Mouse (Mus musculus): ENCODE data around the gene Ppt1. TPM values are rescaled to one million over a fixed set of nuclear protein-coding genes. Genes with fewer than 3 reads are reported as not detected.
"Not testable (repeated sequence)": the region's sequence is repeated elsewhere in the genome, so short reads cannot be mapped to it uniquely, and the experiment has no call there.

The Ppt1 gene
- polyA plus RNA-seq (2016; fragmentation: Nextera tagmentation; extraction: Ambion mirVana) = 60.0 and 67.5 TPM in 2 replicates

DNA sequence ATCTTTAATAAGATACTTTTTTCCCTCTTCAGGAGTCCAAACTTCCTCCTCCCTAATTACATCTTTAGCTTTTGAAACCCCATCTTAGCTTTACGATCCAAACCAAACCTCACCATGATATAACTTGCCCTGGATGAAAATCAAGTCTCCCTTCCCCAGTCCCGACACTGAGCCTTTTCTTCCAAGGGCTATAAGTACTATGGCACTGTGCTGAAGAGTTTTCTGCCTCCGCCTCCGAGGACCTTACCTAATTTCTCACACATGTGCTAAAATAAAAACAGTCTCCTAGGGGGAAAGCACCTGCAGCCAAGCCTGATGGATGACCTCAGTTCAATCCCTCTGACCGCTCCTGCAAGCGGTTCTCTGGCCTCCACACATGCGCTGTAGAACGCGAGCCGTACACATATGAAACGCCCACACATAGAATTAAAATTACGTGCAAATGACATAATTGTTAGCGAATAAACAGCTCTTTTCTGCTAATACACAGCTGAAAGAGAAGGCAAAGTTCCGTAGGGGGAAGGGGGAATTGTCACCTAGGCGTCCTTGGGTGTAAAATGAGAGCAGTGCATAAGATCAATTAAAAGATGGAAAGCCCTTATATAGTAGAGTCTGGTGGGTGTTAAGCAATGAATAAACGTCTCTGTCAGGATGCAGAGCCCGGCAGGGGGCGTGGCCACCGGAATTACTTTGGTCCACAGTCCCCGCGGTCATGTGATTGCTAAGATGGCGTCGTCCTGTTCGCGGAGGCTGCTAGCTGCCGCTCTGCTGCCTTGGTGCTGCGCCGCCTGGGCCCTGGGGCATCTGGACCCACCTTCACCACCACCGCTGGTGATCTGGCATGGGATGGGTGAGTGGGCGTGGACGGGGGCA, at the start of gene Ppt1:
Gene Ppt1 (plus strand): TSS at position 713 of the 873 bp plus-strand sequence.
- H3K36me3 ChIP-seq = 0 out of 2 replicates have a peak, but pooled peaks cover 2% of the 10 kb centered on the region
- H3K4me2 ChIP-seq = peak within 1 kb of the TSS; percentile 72
- no peaks in the 10 kb centered on the region for H3K9me3 ChIP-seq
- peak; percentile 87 for ATAC-seq (ENCODE audit: insufficient number of reproducible peaks, insufficient read depth, low FRiP score, low TSS enrichment, low read depth)
- H3K9ac ChIP-seq (replicated peaks) = peak within 1 kb of the TSS; percentile 79
- peaks cover 15% of the 10 kb centered on the region for H3K4me1 ChIP-seq (replicated peaks)
- H3K27me3 ChIP-seq = no peaks in the 10 kb centered on the region
- peak within 1 kb of the TSS; percentile 3; the same call in 1 of the 2 replicates for H3K27ac ChIP-seq
- WGBS = 4% methylated on average over 31 of the region's 31 CpGs
- H3K4me3 ChIP-seq (replicated peaks) = peak within 1 kb of the TSS; percentile 74

DNA sequence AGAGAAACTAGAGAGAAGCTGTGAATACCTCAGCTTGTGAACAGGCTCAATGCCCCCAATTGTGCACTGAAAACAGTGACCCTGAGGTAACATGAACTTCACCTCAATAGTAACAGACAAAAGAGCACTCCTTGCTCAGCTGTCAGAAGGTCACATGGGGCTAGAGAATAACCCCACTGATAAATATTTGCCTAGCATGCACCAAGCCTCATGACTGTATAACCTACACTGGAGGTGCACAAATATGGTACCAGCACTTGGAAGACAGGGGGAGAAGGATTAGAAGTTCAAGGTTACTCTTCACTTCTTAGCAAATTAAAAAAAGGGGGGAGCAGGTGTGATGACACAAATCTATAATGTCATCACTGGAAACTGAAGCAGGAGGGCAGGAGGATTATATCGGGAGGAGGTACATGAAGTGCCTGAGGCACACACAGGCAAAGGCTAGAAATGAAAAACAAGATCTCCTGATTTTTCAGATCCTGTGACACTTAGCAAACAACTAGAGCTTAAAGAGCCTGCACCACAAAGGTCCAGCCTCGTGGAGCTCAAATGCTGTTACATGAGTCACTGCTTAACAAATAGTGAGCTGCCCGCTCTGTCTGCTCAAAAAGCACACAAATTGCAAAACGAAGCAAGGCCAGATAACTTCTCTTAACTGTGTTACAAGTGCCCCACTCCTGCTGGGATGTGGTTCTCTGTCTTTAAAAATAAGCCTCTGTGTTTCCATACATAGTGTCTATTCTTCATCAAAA, 46.5 kb upstream of the Ppt1 start:
- H3K4me1 ChIP-seq (replicated peaks) = no peaks in the 10 kb centered on the region
- ATAC-seq (ENCODE audit: insufficient number of reproducible peaks, insufficient read depth, low FRiP score, low TSS enrichment, low read depth) = no peak
- no peak overlapping the region for H3K27ac ChIP-seq
- no peaks in the 10 kb centered on the region for H3K27me3 ChIP-seq
- no peaks in the 10 kb centered on the region for H3K9me3 ChIP-seq
- H3K9ac ChIP-seq (replicated peaks) = no peak overlapping the region
- H3K36me3 ChIP-seq = no peaks in the 10 kb centered on the region
- 70% methylated on average over 4 of the region's 4 CpGs for WGBS
- H3K4me3 ChIP-seq (replicated peaks) = no peak overlapping the region
- no peak overlapping the region for H3K4me2 ChIP-seq

DNA sequence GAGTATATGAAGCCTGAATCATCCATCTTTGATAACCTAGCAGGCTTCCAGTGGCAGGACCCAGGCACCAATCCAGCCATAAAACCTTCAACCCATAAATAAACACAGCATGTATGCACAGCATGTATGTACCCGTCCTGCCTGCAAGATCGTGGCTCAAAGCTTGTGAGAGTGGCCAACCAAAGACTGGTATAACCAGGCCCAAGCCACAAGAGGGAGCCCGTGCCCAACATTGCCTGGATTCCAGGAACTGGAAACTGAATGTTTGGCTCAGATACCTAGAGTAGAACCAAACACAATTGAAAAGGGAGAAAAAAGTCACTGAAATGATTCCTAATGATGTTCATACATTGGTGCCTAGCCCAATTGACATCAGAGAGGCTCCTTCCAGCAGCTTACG, 27.9 kb upstream of the Ppt1 start:
- WGBS = 28% methylated on average over 4 of the region's 4 CpGs
- no peak for ATAC-seq (ENCODE audit: insufficient number of reproducible peaks, insufficient read depth, low FRiP score, low TSS enrichment, low read depth)
- Histone ChIP-seq H3K9me3 (no peaks in the 10 kb centered on the region), H3K4me1 (replicated peaks) (no peaks in the 10 kb centered on the region), H3K9ac (replicated peaks) (no peak overlapping the region), H3K27ac (no peak overlapping the region), H3K36me3 (no peaks in the 10 kb centered on the region), H3K4me2 (no peak overlapping the region), H3K27me3 (no peaks in the 10 kb centered on the region), H3K4me3 (replicated peaks) (no peak overlapping the region)

DNA sequence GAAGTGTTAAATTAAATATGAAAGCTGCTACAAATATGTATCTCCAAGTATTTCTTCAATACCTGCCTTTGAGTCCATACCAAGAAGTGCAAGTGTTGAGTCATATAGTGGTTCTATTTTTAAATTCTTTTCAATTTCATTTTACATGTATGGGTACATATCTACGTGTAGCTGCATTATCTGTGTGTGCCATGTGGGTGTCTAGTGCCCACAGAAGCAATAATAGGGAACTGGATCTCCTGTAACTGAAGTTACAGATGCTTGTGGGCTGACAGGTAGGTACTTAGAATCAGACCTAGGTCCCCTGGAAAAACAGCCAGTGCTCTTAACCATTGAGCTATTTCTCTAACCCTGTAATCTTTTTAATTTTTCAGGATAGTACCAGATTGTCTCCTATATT, 24.9 kb upstream of the Ppt1 start:
- Histone ChIP-seq H3K4me3 (replicated peaks) (no peak overlapping the region), H3K27ac (no peak overlapping the region), H3K27me3 (no peaks in the 10 kb centered on the region), H3K9me3 (no peaks in the 10 kb centered on the region), H3K9ac (replicated peaks) (no peak overlapping the region), H3K4me1 (replicated peaks) (no peaks in the 10 kb centered on the region), H3K36me3 (no peaks in the 10 kb centered on the region), H3K4me2 (no peak overlapping the region)
- no peak for ATAC-seq (ENCODE audit: insufficient number of reproducible peaks, insufficient read depth, low FRiP score, low TSS enrichment, low read depth)
- 73% methylated on average over 1 of the region's 1 CpGs for WGBS

DNA sequence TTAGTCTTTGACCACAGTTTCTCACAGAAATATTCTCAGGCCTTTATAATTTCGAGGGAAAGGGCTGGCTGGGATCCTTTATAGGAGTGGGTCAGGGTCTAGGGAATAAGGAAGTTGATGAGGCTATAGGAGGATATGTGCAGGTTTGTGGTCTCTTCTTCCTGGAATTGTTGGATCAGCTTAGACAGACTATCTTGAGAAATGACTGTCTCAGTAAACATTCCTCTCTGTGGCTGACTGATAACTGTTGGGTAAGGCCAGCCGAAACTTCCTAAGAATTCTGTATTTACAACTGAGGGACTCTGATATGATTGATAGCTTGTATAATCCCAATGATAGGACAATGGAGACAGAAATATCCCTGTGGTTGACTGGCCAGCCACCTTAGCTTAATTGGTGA, 24.2 kb upstream of the Ppt1 start:
- 68% methylated on average over 2 of the region's 2 CpGs for WGBS
- no peak for ATAC-seq (ENCODE audit: insufficient number of reproducible peaks, insufficient read depth, low FRiP score, low TSS enrichment, low read depth)
- H3K9me3 ChIP-seq = no peaks in the 10 kb centered on the region
- H3K27ac ChIP-seq = no peak overlapping the region
- H3K36me3 ChIP-seq = no peaks in the 10 kb centered on the region
- no peaks in the 10 kb centered on the region for H3K27me3 ChIP-seq
- H3K4me1 ChIP-seq (replicated peaks) = no peaks in the 10 kb centered on the region
- H3K4me2 ChIP-seq = no peak overlapping the region
- H3K4me3 ChIP-seq (replicated peaks) = no peak overlapping the region
- H3K9ac ChIP-seq (replicated peaks) = no peak overlapping the region

DNA sequence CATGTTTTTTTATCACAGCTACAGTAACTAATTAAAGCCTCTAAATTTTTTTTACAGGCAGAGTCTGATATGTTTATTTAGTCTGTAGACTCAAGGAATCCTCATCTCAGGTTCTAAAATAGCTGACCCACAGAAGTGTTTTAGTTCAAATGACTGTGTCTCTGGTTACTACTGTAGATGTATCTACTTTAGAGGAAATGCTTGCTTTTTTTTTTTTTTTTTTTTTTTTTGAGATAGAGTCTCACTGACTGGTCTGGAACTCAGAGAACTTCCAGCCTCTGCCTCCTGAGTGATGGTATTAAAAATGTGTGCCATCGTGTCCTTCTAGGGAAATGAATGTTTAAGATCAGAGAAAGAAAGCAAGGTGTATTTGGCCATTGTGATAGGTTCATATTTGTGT, 19.8 kb upstream of the Ppt1 start:
- WGBS = 69% methylated on average over 1 of the region's 1 CpGs
- no peaks in the 10 kb centered on the region for H3K4me1 ChIP-seq (replicated peaks)
- no peak for ATAC-seq (ENCODE audit: insufficient number of reproducible peaks, insufficient read depth, low FRiP score, low TSS enrichment, low read depth)
- no peaks in the 10 kb centered on the region for H3K36me3 ChIP-seq
- no peak overlapping the region for H3K4me2 ChIP-seq
- no peaks in the 10 kb centered on the region for H3K9me3 ChIP-seq
- no peak overlapping the region for H3K9ac ChIP-seq (replicated peaks)
- H3K27me3 ChIP-seq = peaks cover 3% of the 10 kb centered on the region; the same call in 1 of the 2 replicates
- H3K4me3 ChIP-seq (replicated peaks) = no peak overlapping the region
- H3K27ac ChIP-seq = no peak overlapping the region

DNA sequence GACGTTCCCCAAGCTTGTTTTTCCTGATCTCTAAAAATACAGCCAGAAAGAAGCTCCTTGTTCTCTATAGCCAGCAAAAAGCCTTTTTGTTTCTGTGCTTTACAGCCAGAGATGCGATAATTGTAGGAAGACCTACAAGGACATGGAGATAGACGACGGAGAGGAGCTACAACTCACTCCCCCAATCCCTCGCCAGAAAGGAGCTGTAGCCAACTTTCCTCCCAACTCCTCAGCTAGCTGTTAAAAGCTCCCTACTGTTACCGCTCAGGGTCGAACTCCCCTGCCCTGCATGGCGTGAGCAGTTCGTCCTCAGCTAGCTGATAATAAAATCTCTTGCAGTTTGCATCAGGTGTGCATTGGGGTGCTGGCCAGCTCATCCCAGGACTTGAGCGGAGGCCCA, 15.1 kb upstream of the Ppt1 start:
- H3K27ac ChIP-seq; H3K4me2 ChIP-seq; H3K4me1 ChIP-seq (replicated peaks); H3K9ac ChIP-seq (replicated peaks); H3K27me3 ChIP-seq; ATAC-seq (ENCODE audit: insufficient number of reproducible peaks, insufficient read depth, low FRiP score, low TSS enrichment, low read depth); H3K4me3 ChIP-seq (replicated peaks); H3K9me3 ChIP-seq; H3K36me3 ChIP-seq: not testable (repeated sequence)
- WGBS = 18% methylated on average over 10 of the region's 10 CpGs

DNA sequence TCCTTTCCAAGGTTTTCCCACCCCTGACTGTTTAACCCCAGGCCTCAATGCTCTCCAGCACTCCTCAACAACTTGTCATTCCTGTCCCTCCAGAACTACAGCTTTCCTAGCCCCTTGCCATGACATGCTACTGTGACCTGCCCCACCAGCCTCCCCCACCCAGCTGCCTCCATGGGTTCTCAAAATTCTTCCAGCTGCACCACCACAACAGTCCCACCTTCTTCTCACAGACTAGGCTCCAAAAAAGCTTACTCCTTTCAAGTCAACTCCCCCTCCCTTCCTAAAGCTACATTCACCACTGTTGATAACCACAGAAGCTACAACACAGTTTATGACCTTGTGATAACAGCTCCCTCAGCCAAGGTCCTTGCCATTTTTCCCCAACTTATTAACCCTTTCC, 8.4 kb upstream of the Ppt1 start:
- no peak for ATAC-seq (ENCODE audit: insufficient number of reproducible peaks, insufficient read depth, low FRiP score, low TSS enrichment, low read depth)
- H3K27me3 ChIP-seq = no peaks in the 10 kb centered on the region
- no peak overlapping the region for H3K4me2 ChIP-seq
- no peak overlapping the region for H3K27ac ChIP-seq
- no peak overlapping the region for H3K4me3 ChIP-seq (replicated peaks)
- H3K9ac ChIP-seq (replicated peaks) = no peak overlapping the region
- no peaks in the 10 kb centered on the region for H3K4me1 ChIP-seq (replicated peaks)
- H3K9me3 ChIP-seq = no peaks in the 10 kb centered on the region
- no peaks in the 10 kb centered on the region for H3K36me3 ChIP-seq

DNA sequence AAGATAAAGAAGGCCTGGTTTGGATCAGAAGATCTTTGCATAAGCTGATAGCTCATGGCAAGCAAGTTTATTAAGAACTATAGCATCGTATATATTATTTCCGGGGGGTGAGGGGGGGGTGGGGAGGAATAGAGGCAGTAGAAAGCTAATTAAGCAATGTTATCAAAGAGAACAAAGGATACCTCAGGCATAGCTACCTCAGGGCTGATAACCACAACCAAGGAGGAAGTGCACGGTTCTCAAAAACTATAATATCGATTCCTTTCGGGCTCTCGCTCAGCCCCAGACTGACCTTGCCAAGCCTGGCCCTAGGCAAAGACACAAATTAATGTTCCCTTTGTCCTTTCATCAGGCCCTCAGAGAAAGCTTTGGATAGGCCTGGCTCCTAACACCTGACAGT, 6.7 kb upstream of the Ppt1 start:
- no peak overlapping the region for H3K4me3 ChIP-seq (replicated peaks)
- 88% methylated on average over 6 of the region's 6 CpGs for WGBS
- no peaks in the 10 kb centered on the region for H3K4me1 ChIP-seq (replicated peaks)
- no peak overlapping the region for H3K27ac ChIP-seq
- no peaks in the 10 kb centered on the region for H3K27me3 ChIP-seq
- no peak overlapping the region for H3K9ac ChIP-seq (replicated peaks)
- H3K4me2 ChIP-seq = no peak overlapping the region
- ATAC-seq (ENCODE audit: insufficient number of reproducible peaks, insufficient read depth, low FRiP score, low TSS enrichment, low read depth) = no peak
- H3K9me3 ChIP-seq = no peaks in the 10 kb centered on the region
- no peaks in the 10 kb centered on the region for H3K36me3 ChIP-seq

DNA sequence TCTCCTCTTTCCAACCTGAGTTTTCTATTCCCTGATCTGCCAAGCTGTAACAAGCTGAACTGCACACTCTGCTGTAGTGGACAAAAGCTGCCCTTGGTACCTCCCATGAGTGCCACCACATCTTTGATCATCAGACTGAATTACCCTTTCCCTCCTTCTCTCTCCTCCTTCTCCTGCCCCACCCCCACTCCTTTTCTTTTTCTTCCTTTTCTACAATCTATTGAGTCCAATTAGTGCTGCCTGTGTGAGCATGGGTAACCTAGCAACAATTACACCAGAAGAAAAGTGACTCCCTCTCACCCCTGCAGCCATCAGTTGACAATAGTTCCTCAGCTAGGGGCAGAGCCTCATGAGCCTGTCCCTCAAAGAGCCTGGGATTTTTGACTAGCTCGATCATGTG, 4.2 kb upstream of the Ppt1 start:
- Histone ChIP-seq H3K9ac (replicated peaks) (no peak overlapping the region), H3K4me2 (no peak overlapping the region), H3K36me3 (no peaks in the 10 kb centered on the region), H3K27ac (no peak overlapping the region), H3K4me1 (replicated peaks) (peaks cover 13% of the 10 kb centered on the region), H3K9me3 (no peaks in the 10 kb centered on the region), H3K27me3 (no peaks in the 10 kb centered on the region), H3K4me3 (replicated peaks) (no peak overlapping the region)
- WGBS = 83% methylated on average over 1 of the region's 1 CpGs
- no peak for ATAC-seq (ENCODE audit: insufficient number of reproducible peaks, insufficient read depth, low FRiP score, low TSS enrichment, low read depth)

DNA sequence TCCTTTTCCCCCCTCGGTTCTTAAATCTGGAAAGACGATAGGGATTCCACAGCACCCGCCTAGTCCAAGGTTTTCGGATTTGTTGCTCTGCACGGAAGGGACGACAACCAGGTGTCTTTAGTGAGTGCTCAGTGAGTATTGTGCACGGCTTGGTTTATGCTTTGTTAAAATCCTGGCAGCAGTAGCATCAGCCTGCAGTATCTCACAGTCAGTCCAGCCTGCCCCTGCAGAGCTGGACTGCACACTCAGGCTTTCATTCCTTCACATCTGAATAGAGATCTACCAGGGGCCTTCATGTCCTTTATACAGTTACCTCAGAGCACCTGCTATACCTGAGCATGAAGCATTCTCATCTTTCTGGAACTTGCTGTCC, 347 bp downstream of the Ppt1 start:
- H3K27ac ChIP-seq = 0 out of 2 replicates have a peak overlapping the region, but pooled peaks have one; percentile 3
- peak overlapping the region; percentile 72 for H3K4me2 ChIP-seq
- H3K9me3 ChIP-seq = no peaks in the 10 kb centered on the region
- peak overlapping the region; percentile 79 for H3K9ac ChIP-seq (replicated peaks)
- peak overlapping the region; percentile 74 for H3K4me3 ChIP-seq (replicated peaks)
- peaks cover 15% of the 10 kb centered on the region for H3K4me1 ChIP-seq (replicated peaks)
- WGBS = 0% methylated on average over 7 of the region's 7 CpGs
- H3K36me3 ChIP-seq = peaks cover 8% of the 10 kb centered on the region; the same call in 1 of the 2 replicates
- no peak; the same call in 1 of the 2 replicates for ATAC-seq (ENCODE audit: insufficient number of reproducible peaks, insufficient read depth, low FRiP score, low TSS enrichment, low read depth)
- no peaks in the 10 kb centered on the region for H3K27me3 ChIP-seq

All from limb, embryonic 12.5 days (tissue).